Mouse (Mus musculus) stomach, postnatal 0 days (tissue): ENCODE data around the gene Rprd2.

ENCODE experiments used
- CTCF ChIP-seq: IDR thresholded peaks from 2 replicates; pipeline ENCODE4 v1.5.1; 2016; ENCODE audit warnings: antibody characterized with exemption, low read depth, mild to moderate bottlenecking, moderate library complexity
- EP300 ChIP-seq: optimal IDR thresholded peaks from 2 replicates; pipeline ENCODE3; 2016; ENCODE audit warnings: antibody characterized with exemption

GRCm38 (mm10) chr3:95850611-95851010, 31.9 kb upstream of the Rprd2 start:
- TF ChIP-seq EP300 (no peak), CTCF (no peak)
